Mouse (Mus musculus): ENCODE data around the gene Egf. TPM values are rescaled to one million over a fixed set of nuclear protein-coding genes. Genes with fewer than 3 reads are reported as not detected.

The Egf gene
- polyA plus RNA-seq, 1 experiment from 2014 or later: 1.8 TPM

- no peaks in the 10 kb centered on the region for H3K4me1 ChIP-seq (ENCODE audit: control insufficient read depth, insufficient read depth, low read depth, low read length)
- ATAC-seq: no peak
- no peak overlapping the region for H3K9ac ChIP-seq (ENCODE audit: low read depth, low read length)
- no peak overlapping the region for H3K4me2 ChIP-seq (ENCODE audit: low read length)
- H3K4me3 ChIP-seq (ENCODE audit: low read length): no peak overlapping the region
- H3K27ac ChIP-seq (ENCODE audit: low read depth, low read length): no peak overlapping the region
- no peaks in the 10 kb centered on the region for H3K36me3 ChIP-seq (ENCODE audit: control insufficient read depth, insufficient read depth, low read length)
- H3K27me3 ChIP-seq (replicated peaks; ENCODE audit: control insufficient read depth, insufficient read depth, low read length): no peaks in the 10 kb centered on the region
- no peaks in the 10 kb centered on the region for H3K9me3 ChIP-seq (ENCODE audit: control insufficient read depth, low read length)
Observed at GRCm38 (mm10) chr3:129650293-129650612, 104.9 kb downstream of the Egf start.

DNA sequence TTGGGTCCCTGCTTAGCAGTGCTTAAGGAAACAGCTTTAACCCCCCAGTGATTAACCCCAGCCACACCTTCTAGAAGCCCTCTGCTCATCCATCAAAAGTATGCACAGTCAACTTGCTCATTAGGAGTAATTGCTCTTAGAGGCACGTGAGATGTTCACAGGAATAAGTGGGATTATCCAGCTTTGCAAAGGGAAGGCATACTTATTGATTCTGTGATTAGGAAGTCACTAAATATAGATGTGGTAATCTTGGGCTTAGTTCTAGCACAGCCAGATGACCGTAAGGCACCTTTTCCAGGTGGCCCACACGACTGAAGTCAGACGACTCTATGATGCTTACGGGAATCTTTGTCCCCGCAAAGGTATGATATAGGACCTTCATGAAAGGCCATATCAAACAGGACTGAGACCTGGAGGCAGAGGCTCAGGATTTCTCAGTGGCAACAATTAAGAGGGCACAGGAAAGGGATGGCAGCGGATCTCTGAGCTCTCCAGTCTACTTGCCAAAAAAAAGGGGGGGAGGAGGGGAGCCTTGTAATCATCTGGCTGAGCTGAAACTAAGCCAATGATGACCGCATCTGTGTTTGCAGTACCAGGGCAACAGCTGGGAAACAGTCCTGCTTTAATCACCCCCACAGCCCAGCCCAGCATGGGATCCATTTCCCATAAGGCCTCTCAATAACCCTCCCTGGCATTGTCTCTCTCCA, 105.4 kb downstream of the Egf start:
- Histone ChIP-seq H3K9ac (ENCODE audit: low read depth, low read length) (no peak overlapping the region), H3K27me3 (replicated peaks; ENCODE audit: control insufficient read depth, insufficient read depth, low read length) (no peaks in the 10 kb centered on the region), H3K27ac (ENCODE audit: low read depth, low read length) (no peak overlapping the region), H3K4me1 (ENCODE audit: control insufficient read depth, insufficient read depth, low read depth, low read length) (no peaks in the 10 kb centered on the region), H3K9me3 (ENCODE audit: control insufficient read depth, low read length) (no peaks in the 10 kb centered on the region), H3K4me3 (ENCODE audit: low read length) (no peak overlapping the region), H3K4me2 (ENCODE audit: low read length) (no peak overlapping the region), H3K36me3 (ENCODE audit: control insufficient read depth, insufficient read depth, low read length) (no peaks in the 10 kb centered on the region)
- WGBS: 66% methylated on average over 8 of the region's 8 CpGs
- 0 out of 2 replicates have a peak, but pooled peaks have one; percentile 37 for ATAC-seq

GRCm38 (mm10) chr3:129648598-129648997, 106.5 kb downstream of the Egf start:
- Histone ChIP-seq H3K27ac (ENCODE audit: low read depth, low read length) (no peak overlapping the region), H3K4me1 (ENCODE audit: control insufficient read depth, insufficient read depth, low read depth, low read length) (no peaks in the 10 kb centered on the region), H3K27me3 (replicated peaks; ENCODE audit: control insufficient read depth, insufficient read depth, low read length) (no peaks in the 10 kb centered on the region), H3K9me3 (ENCODE audit: control insufficient read depth, low read length) (no peaks in the 10 kb centered on the region), H3K36me3 (ENCODE audit: control insufficient read depth, insufficient read depth, low read length) (no peaks in the 10 kb centered on the region), H3K4me2 (ENCODE audit: low read length) (no peak overlapping the region), H3K4me3 (ENCODE audit: low read length) (no peak overlapping the region), H3K9ac (ENCODE audit: low read depth, low read length) (no peak overlapping the region)
- ATAC-seq: no peak
- WGBS: 83% methylated on average over 5 of the region's 5 CpGs

GRCm38 (mm10) chr3:129647312-129647711, 107.8 kb downstream of the Egf start:
- Histone ChIP-seq H3K4me2 (ENCODE audit: low read length) (no peak overlapping the region), H3K4me1 (ENCODE audit: control insufficient read depth, insufficient read depth, low read depth, low read length) (no peaks in the 10 kb centered on the region), H3K27me3 (replicated peaks; ENCODE audit: control insufficient read depth, insufficient read depth, low read length) (no peaks in the 10 kb centered on the region), H3K27ac (ENCODE audit: low read depth, low read length) (no peak overlapping the region), H3K9ac (ENCODE audit: low read depth, low read length) (no peak overlapping the region), H3K36me3 (ENCODE audit: control insufficient read depth, insufficient read depth, low read length) (no peaks in the 10 kb centered on the region), H3K4me3 (ENCODE audit: low read length) (no peak overlapping the region), H3K9me3 (ENCODE audit: control insufficient read depth, low read length) (no peaks in the 10 kb centered on the region)
- ATAC-seq: peak; percentile 60
- 68% methylated on average over 10 of the region's 10 CpGs for WGBS

DNA sequence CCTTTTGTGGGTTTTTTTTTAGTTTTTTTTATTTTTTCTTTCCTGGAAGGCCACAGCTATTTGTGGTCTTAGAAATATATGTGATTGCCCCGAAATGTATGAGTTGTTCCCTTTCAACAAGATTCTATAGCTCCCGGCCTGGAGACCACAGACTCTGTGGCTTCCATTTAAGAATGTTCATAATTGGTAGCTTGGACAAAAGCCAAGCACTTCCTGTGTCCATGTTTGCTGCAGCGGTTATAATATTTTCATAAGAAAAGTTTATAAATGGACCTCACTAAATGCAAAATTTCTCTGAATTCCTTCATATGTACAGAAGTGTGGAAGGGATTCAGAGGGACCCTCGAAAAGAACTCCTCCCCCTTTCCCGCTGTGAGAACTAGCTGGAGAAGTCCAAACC, 108.3 kb downstream of the Egf start:
- Histone ChIP-seq H3K4me1 (ENCODE audit: control insufficient read depth, insufficient read depth, low read depth, low read length) (no peaks in the 10 kb centered on the region), H3K27me3 (replicated peaks; ENCODE audit: control insufficient read depth, insufficient read depth, low read length) (no peaks in the 10 kb centered on the region), H3K36me3 (ENCODE audit: control insufficient read depth, insufficient read depth, low read length) (no peaks in the 10 kb centered on the region), H3K9ac (ENCODE audit: low read depth, low read length) (no peak overlapping the region), H3K4me2 (ENCODE audit: low read length) (no peak overlapping the region), H3K4me3 (ENCODE audit: low read length) (no peak overlapping the region), H3K27ac (ENCODE audit: low read depth, low read length) (no peak overlapping the region), H3K9me3 (ENCODE audit: control insufficient read depth, low read length) (no peaks in the 10 kb centered on the region)
- WGBS: 66% methylated on average over 5 of the region's 5 CpGs
- no peak for ATAC-seq

DNA sequence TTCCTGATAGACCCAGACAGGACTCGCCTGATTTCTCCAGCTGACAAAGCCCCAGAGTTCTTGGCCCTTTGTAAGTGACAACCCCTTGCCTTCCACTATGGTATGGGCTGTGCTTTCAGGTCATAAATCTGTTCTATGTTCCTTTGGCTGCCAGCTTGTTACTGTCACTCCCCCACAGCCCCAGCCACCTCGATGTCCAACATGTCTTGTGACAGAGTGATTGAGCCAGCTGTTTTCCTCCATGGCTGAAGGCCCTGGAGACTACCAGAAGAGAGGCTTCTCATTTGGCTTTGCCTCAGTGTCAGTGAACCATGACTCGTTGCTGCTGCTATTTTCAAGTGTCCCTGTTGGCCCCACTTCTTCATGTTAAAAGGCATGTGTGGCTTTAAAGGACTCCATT, 109.7 kb downstream of the Egf start:
- no peak for ATAC-seq
- Histone ChIP-seq H3K27me3 (replicated peaks; ENCODE audit: control insufficient read depth, insufficient read depth, low read length) (no peaks in the 10 kb centered on the region), H3K36me3 (ENCODE audit: control insufficient read depth, insufficient read depth, low read length) (no peaks in the 10 kb centered on the region), H3K27ac (ENCODE audit: low read depth, low read length) (no peak overlapping the region), H3K4me1 (ENCODE audit: control insufficient read depth, insufficient read depth, low read depth, low read length) (no peaks in the 10 kb centered on the region; the same call in 1 of the 2 replicates), H3K4me2 (ENCODE audit: low read length) (no peak overlapping the region), H3K4me3 (ENCODE audit: low read length) (no peak overlapping the region), H3K9ac (ENCODE audit: low read depth, low read length) (no peak overlapping the region), H3K9me3 (ENCODE audit: control insufficient read depth, low read length) (no peaks in the 10 kb centered on the region)
- WGBS: 49% methylated on average over 3 of the region's 3 CpGs

- Histone ChIP-seq H3K4me3 (ENCODE audit: low read length) (no peak overlapping the region), H3K36me3 (ENCODE audit: control insufficient read depth, insufficient read depth, low read length) (0 out of 2 replicates have a peak, but pooled peaks cover 2% of the 10 kb centered on the region), H3K4me2 (ENCODE audit: low read length) (no peak overlapping the region), H3K27me3 (replicated peaks; ENCODE audit: control insufficient read depth, insufficient read depth, low read length) (no peaks in the 10 kb centered on the region), H3K4me1 (ENCODE audit: control insufficient read depth, insufficient read depth, low read depth, low read length) (no peaks in the 10 kb centered on the region; the same call in none of the 2 replicates), H3K27ac (ENCODE audit: low read depth, low read length) (no peak overlapping the region), H3K9ac (ENCODE audit: low read depth, low read length) (no peak overlapping the region), H3K9me3 (ENCODE audit: control insufficient read depth, low read length) (no peaks in the 10 kb centered on the region)
- no peak for ATAC-seq
- 93% methylated on average over 7 of the region's 7 CpGs for WGBS
Observed at GRCm38 (mm10) chr3:129641621-129642020, 113.5 kb downstream of the Egf start.

DNA sequence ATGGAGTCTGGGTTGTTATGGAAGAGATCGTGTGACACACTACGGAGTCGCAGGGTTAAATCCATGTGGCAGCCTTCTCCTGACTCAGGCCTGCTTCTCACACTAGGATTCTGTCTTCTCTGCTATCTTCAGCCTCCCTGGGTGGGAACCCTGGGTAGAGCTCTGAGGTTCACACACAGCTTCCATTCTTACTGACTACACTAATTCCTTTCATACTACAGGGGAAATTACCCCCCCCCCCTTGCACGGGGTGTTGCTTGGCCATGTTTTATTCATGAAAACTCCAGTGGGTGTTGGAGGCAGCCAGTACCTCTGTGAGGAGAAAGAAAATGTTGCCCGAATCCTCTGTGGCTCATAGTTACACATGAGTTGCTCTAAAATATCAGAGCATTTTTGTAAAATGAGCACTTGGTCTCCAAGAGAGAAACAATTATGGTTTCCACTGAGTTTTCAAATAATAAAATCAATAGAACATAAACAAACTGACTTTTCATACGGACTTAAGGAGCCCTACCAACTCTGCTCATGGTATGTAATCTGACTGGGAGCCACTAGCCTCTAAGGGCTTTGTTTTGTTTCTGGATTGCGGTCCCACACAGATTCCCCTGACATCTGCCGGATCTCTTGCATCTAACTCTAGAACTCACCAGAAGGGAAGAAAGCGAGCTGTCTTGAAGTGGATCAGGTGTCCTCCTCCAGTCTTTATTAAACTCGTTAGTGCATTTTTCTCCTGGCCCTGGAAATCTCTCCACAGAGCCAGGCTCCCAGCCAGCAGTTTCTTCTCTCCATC, 114.7 kb downstream of the Egf start:
- 0 out of 2 replicates have a peak, but pooled peaks cover 2% of the 10 kb centered on the region for H3K36me3 ChIP-seq (ENCODE audit: control insufficient read depth, insufficient read depth, low read length)
- no peak overlapping the region for H3K9ac ChIP-seq (ENCODE audit: low read depth, low read length)
- H3K27ac ChIP-seq (ENCODE audit: low read depth, low read length): peak overlapping the region; percentile 71
- no peaks in the 10 kb centered on the region for H3K9me3 ChIP-seq (ENCODE audit: control insufficient read depth, low read length)
- 40% methylated on average over 10 of the region's 10 CpGs for WGBS
- H3K4me1 ChIP-seq (ENCODE audit: control insufficient read depth, insufficient read depth, low read depth, low read length): no peaks in the 10 kb centered on the region; the same call in none of the 2 replicates
- no peak overlapping the region for H3K4me2 ChIP-seq (ENCODE audit: low read length)
- H3K4me3 ChIP-seq (ENCODE audit: low read length): no peak overlapping the region
- no peaks in the 10 kb centered on the region for H3K27me3 ChIP-seq (replicated peaks; ENCODE audit: control insufficient read depth, insufficient read depth, low read length)
- peak; percentile 88 for ATAC-seq

- no peak overlapping the region for H3K4me2 ChIP-seq (ENCODE audit: low read length)
- H3K36me3 ChIP-seq (ENCODE audit: control insufficient read depth, insufficient read depth, low read length): 0 out of 2 replicates have a peak, but pooled peaks cover 2% of the 10 kb centered on the region
- H3K4me3 ChIP-seq (ENCODE audit: low read length): no peak overlapping the region
- no peak for ATAC-seq
- WGBS: 64% methylated on average over 5 of the region's 5 CpGs
- no peaks in the 10 kb centered on the region; the same call in none of the 2 replicates for H3K4me1 ChIP-seq (ENCODE audit: control insufficient read depth, insufficient read depth, low read depth, low read length)
- H3K9ac ChIP-seq (ENCODE audit: low read depth, low read length): no peak overlapping the region
- H3K9me3 ChIP-seq (ENCODE audit: control insufficient read depth, low read length): no peaks in the 10 kb centered on the region
- peak overlapping the region; percentile 61 for H3K27ac ChIP-seq (ENCODE audit: low read depth, low read length)
- H3K27me3 ChIP-seq (replicated peaks; ENCODE audit: control insufficient read depth, insufficient read depth, low read length): no peaks in the 10 kb centered on the region
Observed at GRCm38 (mm10) chr3:129639701-129640100, 115.4 kb downstream of the Egf start.

All from hindbrain, embryonic 16.5 days (tissue).